Mouse (Mus musculus): ENCODE data around the gene Apobec1. TPM values are rescaled to one million over a fixed set of nuclear protein-coding genes. Genes with fewer than 3 reads are reported as not detected.
A peak's percentile ranks its signal among the peaks of the same experiment; 100 is the strongest.
"Not testable (repeated sequence)": the region's sequence is repeated elsewhere in the genome, so short reads cannot be mapped to it uniquely, and the experiment has no call there.

Apobec1 gene
- total RNA-seq (2022), result 10 to 100 TPM; 13.4 to 29.5 (median 19.3) TPM

DNA sequence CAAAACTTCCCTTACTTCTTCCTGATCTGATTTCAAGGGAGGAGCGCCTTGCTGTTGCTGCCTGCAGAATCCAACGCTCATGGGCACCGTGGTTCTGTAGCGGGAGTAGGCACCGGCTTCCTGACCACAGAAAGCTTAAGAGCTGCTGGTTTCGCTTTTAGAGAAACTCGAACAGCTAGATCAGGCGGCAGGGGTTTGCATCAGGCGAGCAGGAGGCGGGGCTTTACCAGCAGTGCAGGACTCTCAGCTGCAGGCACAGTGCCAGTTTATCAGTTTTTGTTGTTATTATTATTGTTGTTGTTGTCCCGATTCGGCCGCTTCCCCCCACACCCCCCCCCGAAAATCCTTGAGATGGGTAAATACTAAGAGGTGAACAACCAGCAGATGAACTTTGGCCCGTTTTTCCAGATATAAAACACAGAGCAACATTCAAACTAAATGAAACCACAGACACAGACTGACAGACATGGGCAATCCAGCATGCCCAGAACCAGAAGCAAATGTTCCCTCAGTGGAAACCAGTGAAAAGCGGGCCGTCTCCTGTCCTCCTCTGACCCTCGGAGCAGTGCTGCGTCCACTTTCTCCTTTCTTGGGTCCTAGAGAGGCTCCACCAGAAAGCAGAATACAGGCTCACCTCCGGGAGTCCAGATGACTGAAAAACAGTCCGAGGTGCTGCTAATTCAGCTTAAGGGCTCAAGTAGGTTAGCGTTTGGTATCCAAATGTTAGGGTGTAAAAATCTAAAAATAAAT lies at the start of gene Apobec1:
TSS of gene Apobec1 (minus strand) at position 203 of the 750 bp plus-strand sequence.
- peak; percentile 79 for DNase-seq

DNA sequence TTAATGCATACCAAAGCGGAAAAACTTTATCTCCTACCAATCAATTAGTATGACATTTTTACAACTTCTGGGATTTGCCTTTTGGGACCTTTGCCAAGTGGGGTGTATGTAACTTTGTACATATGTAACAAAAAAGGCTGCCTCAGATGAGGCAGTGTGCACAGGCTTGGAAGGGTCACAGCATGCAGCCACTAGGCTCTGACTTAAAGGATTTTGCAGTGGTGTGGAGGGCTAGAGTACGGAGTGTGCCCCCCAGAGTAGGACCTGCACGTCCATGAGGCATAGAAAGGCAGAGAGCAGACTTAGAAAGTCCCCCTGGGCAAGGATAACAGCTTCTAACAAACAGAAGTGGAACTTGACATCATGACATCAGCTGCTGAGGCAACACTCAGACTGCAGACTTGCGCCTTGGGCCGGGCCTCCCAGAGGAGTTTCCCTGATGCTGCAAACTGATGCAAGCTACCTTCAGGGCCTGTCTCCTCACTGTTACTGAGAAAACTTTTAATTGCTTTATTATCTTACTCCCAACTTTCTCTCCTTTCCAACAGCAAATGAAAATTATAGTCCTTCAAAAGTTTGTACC lies 48.2 kb upstream of the Apobec1 start:
- DNase-seq, result no peak

DNA sequence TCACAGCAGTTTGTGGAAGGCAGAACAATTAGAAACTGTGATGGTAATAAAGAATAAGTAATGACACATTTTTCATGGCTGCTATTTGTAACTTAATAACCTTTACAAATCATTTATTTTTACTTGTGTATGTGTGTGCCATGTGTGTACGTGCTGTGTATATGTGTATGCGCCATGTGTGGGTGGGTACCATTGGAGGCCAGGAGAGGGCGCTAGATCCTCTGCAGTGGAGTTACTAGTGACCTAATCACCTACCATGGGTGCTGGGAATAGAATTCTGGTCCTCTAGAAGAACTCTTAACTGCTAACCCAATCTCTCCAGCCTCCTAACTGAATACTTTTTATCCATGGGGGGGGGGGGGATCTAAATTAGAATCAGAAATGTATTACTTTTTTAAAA lies 47.7 kb upstream of the Apobec1 start:
- DNase-seq, result no peak

DNA sequence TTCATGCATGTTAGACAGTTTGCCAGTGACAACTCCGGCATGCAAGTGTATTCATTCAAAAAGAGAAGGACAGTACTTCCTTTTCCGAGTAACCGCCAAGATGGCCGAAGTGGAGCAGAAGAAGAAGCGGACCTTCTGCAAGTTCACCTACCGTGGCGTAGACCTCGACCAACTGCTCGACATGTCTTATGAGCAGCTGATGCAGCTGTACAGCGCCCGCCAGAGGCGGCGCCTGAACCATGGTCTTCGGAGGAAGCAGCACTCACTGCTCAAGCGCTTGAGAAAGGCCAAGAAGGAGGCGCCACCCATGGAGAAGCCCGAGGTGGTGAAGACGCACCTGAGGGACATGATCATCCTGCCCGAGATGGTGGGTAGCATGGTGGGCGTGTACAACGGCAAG lies 42.0 kb upstream of the Apobec1 start:
- DNase-seq, result not testable (repeated sequence)

DNA sequence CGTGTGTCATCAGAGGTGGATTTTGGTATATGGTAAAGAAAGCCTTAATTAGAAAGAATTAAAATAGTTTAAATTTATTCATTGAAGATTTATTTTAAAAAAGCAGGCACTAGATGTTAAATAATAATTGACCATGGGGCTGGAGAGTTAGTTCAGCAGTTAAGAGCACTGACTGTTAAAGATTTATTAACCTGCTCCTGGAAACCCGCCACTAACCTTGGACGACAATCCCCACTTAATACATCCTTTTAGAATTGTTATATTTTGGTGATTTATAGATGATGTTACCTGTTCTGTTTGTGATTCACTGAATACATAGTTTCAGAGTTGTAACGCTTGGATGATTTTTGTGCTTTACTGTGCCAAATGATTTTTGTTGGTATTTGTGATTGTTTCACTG lies 35.3 kb upstream of the Apobec1 start:
- DNase-seq, result not testable (repeated sequence)

DNA sequence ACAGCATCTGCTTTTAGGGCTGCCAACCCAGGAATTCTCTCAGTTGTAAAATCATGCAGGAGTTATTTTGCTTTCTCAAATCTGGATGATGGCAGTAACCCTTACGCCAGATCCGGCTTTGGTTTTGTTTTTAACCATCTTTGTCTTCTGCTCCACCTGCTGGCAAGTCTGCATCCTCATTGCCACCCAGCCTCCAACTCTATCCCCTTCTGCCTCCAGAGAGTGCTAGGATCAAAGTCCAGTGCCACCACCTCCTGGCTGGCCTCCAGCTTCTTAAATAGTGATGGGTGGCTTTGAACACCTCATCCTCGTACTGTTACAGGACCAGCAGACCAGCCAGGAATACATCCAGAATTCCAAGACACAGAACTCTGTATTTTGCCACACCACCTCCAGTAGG lies 34.4 kb upstream of the Apobec1 start:
- no peak for DNase-seq

DNA sequence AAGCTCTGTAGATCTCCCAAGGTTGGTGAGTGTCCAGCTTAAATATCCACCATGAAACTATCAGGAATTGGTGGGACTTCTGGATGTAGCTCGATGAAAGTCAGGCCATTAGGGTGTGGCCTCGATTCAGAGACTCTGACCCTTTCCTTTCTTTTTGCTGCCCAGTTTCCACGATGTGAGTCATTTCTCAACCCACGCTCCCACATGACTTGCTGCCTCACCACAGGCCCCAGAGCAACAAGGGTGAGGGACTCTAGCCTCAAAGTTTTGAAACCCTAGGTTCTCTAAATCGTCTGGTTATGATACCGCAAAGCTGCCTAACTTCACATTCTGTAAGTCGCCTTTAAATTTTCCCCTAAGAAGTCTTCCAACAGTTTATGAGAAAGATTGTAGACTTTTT lies 33.1 kb upstream of the Apobec1 start:
- no peak for DNase-seq

DNA sequence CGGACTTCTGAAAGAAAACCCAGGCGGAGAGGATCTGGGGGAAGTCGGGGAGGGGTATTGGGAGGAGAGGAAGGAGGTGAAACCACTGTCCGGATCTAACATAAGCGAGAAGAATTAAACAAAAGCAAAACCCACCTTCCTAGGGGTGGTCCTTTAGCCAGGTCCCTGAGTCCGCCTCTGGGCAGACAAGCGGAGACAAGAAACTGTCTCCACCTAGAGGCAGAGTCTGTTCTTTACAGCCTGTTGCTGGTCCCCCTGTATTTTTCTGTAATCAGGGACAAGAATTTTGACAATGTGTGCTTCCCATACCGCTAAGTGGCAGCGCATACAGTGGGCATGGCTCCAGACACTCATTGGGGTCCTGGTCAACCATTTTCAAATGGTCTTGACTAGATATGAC lies 31.2 kb upstream of the Apobec1 start:
- no peak for DNase-seq

DNA sequence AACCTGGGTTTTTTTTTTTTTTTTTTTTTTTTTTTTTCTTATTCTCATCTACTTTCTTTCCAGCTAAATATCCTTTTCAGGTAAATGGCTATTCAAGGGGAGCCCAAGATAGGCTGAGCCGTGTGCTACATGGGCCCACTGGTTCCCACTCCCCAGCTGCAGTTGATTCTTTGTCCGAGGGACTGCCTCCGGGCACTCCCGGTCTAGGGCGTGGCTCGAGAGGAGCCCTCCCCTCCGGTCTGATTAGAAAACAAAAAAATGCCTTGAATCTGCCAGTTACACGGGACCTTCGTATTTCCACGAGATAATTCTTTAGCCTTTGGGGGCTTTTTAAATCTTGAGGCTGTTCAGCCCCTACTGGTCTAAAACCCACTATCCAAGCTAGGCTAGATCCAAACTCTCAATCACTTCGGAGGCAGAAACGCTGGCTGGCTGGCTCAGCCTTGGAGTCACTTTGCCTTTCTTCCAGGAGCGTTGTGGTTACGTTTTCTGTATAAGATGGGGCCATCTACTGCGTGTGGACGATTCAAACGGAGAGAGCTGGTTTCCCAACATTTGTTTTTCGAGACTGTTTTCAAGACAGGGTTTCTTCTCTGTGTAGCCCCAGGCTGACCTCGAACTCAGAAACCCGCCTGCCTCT lies 25.3 kb upstream of the Apobec1 start:
- no peak for DNase-seq

DNA sequence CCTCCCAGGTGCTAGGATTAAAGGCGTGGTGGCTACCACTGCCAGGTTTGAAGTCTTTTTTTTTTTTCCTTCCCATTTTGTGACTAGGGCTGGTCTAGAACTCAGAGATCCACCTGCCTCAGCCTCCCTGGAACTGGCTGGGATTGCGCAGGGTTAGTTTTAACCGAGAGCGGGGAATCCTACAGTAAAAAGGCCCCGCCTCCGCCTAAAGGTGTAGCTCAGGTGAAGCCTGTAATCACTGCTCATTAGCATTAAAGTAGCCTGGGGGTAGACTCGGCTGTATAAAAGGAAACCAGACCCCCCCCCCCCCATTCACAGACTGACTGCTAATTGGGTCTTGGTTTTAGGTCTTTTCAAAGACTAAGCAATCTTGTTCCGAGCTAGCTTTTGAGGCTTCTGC lies 23.9 kb upstream of the Apobec1 start, which contains the start of gene Dppa3:
TSS of gene Dppa3 (plus strand) at position 301 of the 400 bp plus-strand sequence.
- no peak for DNase-seq

DNA sequence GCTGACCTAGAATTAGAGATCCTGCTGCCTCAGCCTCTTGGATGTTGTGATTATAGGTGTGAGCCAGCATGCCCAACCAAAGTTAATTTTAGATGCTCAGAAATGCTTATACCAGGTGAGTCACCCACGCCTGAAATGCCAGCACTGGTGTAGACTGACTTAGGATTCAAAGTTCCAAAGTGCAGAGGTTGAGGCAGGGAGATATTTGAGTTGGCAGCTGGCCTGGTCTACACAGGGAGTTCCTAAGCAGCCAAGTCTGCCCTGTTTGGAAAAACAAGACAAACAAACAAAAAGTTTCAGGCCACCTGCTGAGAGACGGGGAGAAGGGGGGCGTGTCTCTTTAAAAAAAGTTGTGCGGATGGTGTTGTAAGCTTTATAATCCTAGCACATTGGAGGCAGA lies 22.9 kb upstream of the Apobec1 start:
- no peak for DNase-seq

DNA sequence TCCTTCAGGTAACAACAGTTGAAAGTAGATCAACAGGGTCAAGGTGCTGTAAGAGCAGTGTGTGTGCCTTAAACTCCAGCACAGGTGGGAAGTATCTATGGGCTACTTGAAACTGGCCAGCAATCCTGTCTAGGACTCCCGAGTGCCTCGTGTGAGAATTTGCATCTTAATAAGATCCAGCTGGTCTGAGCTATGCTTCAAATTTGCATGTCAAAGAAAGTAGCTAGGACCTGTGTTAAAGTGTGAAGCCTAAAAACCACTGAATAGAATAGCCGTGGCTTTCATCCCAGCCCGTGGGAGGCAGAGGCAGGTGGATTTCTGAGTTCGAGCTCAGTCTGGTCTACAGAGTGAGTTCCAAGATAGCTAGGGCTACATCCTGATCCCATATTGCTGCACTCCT lies 22.2 kb upstream of the Apobec1 start:
- DNase-seq, result no peak

DNA sequence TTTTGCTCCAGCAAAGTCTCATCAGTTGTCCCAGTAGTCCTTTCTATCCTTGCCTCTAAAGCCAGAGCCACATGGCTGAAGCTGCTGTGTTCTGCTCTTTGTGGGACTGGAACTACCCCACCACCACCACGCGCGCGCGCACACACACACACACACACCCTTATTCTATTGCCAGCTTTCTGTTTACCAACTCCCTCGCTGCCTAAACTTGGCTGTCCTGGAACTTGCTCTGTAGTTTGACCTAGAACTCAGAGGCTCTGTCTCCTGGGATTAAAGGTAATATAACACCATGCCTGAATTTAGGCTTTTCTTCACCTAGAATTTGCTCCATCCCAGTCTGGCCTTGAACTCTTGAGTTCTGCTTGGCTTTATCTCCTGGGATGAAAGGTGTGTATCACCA lies 18.8 kb upstream of the Apobec1 start:
- DNase-seq, result no peak

DNA sequence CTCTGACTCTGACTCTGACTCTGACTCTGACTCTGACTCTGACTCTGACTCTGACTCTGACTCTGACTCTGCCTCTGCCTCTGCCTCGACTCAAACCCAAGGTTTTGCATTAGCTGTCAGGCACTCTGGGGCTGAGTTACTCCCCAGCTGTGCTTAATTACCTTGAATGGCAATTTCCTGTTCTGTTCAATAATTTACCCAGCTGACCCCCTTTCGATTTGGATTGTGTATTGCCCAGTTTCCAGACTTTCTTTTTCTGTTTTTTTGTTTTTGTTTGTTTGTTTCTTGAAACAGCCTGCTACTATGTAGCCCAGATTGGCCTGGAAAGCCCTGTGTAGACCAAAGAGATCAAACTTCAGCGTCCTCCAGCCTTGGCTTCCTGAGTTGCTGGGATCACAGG lies 13.8 kb upstream of the Apobec1 start:
- no peak for DNase-seq

DNA sequence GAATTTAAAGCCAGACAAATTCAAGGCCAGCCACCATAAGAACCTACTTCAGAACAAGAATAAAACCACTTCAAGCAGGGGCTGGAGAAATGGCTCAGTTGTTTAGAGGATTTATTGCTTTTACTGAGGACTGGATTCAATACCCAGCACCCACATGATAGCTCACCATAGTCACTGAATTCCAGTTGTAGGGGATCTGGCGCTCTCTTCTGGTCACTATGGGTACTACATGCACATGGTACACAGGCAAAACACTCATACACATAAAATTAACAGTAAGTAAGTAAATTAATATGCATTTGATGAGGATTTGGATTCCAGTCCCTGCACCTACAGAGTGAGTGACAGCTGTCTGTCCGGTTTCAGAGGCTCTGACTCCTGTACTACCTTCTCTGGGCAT lies 11.8 kb upstream of the Apobec1 start:
- no peak for DNase-seq

DNA sequence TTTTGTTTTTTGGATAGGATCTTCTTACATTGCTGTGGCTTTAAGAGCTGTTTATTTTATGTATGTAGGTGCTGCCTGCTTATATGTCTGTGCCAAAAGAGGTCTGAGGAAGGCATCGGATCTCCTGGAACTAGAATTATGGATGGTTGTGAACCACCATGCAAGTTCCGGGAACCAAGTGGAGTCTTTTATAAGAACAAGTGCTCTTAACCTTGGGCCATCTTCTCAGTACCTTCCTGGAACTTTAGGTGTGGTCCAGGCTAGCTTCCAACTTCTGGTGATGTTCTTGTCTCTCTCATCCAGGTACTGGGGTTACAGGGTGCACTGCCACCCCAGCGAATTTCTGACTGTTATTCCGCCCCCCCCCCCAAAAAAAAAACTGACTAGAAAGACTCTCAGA lies 10.2 kb upstream of the Apobec1 start:
- no peak for DNase-seq

DNA sequence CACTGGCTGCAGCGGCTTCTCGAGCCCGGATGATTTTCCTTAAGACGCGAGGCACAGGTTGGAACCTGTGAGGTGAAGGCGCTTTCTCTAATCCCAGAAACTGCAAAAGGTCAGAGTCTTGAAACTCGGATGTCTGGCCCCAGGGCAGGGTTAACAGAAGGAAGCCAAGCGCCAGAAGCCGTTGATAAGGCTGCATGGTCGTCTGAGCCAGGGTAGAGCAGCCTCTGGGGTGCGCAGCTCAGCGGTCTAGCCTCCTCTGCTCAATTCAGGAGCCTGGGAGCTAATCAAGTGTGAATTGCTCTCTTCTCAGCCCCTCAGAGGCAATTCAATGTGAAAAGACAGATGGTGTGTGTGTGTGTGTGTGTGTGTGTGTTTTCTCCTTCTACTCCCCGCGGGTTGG lies 7.5 kb upstream of the Apobec1 start, which contains the start of gene Gdf3:
TSS of gene Gdf3 (minus strand) at position 317 of the 400 bp plus-strand sequence.
- no peak for DNase-seq

DNA sequence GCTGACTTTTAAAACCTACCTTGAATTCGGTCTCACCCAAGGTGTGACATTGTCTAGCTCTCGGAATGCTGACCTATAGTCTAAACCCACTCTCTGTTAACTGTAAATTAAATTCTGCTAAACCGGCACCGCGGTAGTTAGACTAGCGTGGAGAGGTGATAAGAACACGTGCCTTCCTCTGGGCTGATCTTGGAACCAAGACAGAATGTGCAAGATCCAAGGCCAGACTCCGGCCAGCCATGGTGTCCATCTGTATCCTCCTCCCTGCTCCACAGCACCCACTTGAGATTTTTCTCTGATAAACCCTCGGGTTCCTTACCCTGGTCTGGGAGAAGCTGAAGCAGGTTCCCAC lies 7.1 kb upstream of the Apobec1 start:
- no peak for DNase-seq

DNA sequence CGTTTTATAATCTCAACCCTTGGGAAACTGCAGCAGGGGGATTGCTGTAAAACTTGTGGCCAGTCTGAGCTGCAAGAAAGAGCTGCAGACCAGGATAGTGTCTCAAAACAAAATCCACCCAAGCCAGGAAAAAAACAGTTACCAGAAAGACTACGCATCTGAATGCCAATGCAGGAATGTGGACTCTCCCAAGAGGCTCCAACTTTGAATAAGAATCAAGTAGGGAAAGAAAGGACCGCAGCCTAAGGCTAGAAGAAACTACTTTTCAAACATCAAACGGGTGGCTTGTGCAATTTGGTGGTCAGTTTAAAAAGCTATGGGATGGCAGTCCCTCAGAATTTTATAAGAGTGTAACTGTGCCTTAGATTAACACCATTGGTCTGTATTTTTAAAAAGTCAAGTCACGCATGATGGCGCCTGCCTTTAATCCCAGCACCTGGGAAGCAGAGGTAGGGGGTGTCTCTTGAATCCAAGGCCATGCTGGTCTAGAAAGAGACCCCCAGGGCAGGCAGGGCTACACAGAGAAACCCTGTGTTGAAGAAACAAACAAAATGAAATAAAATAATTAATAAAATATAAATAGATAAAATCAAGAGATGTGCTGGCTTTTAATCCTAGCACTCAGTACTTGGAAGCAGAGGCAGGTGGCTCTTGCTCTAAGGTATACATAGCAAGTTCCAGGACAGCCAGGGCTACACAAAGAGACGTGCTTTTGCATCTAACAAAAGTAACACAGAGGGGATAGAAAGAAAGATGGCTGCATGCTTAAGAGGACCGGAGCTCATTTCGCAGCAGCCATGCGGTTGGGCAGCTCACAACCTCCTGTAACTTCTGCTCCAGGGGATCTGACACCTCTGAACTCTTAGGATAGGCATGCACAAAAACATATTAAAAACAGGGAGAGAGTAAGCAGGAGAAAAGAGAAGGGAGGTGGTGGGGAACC lies 6.5 kb upstream of the Apobec1 start:
- no peak for DNase-seq

DNA sequence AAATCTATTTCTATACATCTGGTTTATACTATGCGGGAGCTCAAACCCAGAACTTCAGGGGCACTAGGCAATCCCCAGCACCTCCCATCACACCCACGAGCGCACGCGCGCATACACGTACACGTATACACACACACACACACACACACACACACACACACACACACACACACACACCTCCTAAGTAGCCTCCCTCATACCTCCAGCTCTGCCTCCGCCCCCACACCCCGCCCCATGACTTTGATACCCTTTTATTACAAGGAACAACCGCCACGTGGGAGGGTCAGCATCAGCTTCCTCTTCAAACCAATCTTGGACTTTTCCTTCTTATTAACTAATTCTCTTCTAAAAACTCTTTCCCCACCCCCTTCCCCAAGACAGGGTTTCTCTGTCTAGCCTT lies 5.5 kb upstream of the Apobec1 start:
- no peak for DNase-seq

DNA sequence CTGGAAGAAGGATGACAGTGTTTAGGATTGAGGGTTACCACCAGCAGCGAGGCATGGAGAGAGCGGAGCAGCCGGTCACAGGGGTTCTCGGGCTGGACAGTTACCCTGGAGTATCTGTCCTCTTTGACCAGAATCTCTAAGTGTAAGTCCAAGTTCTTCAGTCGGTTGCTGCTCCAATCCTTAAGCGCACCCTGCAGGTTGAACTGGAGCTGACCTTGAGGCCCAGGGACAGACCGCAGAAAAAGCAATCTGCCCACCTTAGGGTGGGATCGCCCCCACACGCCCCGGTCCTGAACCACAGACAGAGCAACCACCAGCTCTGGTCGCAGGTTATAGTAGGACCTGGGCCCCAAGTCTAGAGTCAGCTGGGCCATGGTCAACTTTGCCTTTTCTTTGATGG lies 4.4 kb upstream of the Apobec1 start:
- DNase-seq, result no peak

DNA sequence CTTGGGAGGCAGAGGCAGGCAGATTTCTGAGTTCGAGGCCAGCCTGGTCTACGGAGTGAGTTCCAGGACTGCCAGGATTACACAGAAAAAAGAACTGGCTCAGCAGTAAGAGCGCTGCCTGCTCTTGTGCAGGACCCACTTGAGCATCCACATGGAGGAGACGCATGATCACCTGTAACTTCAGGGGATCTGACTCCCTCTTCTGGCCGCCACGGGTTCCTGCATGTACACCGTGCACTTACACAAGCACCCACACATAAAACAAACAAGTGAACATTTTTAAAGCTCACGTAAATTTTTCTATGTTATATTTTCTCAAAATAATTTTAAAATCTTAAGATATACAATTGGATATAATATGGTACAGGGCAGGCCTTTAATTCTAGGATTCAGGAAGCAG lies 3.2 kb upstream of the Apobec1 start:
- DNase-seq, result no peak

DNA sequence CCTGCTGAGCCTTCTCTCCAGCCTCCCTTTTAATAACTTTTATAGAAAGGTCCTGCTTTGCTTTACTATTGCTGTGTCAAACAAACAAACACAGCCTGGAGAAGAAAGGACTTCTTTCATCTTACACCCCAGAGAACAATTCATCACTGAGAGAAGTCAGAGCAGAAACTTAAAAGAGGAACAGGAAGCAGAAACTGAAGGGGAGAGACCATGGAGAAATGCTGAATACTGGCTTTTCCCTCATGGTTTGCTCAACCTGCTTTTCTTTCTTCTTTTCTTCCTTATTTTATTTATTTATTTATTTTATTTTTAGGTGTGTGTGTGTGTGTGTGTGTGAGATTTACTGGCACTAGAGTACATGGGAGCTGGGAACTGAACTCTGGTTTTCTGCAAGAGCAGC lies 2.0 kb upstream of the Apobec1 start:
- DNase-seq, result no peak
